Mouse (Mus musculus) CD4-positive, CD25-positive, alpha-beta regulatory T cell, adult 4 months (primary cell): ENCODE data around the gene Kcnj15. TPM values are rescaled to one million over a fixed set of nuclear protein-coding genes. Genes with fewer than 3 reads are reported as not detected.

Experiments
- ATAC-seq: one replicate; pipeline ENCODE4 v1.8.0; 2017
- polyA plus RNA-seq, 2 experiments: library from polyadenylated mRNA; unstranded; fragments of 100-300 nt; shearing (Covaris generic); gene quantifications; one replicate each; pipeline ENCODE4 v1.2.1; 2017

Kcnj15 gene
- polyA plus RNA-seq, 2 experiments from 2014 or later = 1.3 to 1.6 TPM

DNA sequence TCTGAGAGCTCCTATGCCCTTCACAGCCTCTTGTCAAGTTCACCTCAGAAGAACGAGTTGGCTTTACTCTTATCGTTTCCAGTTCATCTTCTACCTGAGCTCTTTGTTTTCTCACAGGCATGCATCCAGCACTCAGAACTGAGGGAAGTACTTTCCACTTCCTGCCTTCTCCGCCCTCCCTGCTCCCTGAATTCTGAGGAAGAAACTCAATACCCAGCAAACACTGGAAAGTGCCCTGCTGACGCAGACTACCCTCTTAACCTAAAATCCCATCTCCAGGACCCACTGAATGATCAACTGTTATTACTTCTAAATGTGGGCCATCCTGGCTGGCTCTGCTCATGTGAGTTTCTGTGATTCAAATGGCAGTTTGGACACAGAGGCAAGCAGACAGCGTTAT lies 8.7 kb upstream of the Kcnj15 start:
- ATAC-seq = no peak

DNA sequence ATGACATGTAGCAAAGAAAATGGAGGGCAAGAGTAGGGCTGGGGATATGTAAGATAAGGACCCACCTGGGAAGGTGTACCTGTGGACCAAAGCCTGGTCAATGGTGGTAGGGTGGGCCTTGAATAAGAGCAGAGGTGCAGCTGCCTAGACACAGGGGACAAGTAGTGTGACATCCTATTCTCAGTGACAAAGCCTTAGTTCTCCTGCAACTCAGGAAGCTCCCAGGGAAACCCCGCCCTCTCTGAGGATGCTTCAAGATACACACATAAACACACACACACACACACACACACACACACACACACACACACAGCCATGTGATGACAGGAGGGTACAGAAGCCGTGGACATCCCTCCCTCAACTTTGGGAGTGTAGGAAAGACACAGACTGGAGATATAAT lies 710 bp upstream of the Kcnj15 start:
- no peak for ATAC-seq

DNA sequence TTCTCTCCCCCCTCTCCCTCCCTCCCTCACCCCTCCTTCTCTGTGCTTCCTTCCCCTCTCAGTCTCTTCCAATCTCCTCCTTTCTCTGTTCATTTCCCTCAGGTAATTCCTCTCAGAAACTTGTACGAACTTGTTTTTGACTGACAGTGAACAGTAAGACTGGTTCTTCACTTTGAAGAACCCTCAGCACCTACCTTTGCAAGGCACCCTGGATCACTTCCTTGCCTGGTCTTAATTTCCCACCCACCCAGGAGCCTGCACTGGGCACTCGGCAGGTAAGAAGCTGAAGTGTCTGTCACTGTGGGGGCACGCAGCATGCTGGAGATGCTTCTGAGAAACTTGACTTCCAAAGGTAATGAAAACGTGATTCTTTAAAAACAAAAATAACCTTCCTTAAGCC lies 742 bp downstream of the Kcnj15 start:
- ATAC-seq = no peak

DNA sequence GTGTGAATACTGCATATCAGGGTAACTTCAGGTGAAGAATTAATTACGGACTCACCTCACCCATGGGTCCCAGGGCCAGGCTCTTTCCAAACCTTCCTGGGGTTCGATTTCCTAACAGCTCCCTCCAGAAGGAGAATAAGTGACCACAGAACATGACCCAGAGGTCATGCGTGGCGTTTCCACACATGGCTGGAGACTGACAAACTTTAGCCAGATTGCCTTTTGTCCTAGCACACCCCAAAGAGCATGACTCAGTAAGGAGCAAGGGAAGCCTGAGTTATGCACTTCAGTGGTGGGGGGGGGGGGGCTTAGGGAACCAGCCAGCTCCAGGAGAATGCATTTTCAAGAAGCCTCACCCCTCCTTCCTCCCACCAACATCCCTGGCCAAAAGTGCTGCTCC lies 2.1 kb downstream of the Kcnj15 start:
- ATAC-seq = no peak

DNA sequence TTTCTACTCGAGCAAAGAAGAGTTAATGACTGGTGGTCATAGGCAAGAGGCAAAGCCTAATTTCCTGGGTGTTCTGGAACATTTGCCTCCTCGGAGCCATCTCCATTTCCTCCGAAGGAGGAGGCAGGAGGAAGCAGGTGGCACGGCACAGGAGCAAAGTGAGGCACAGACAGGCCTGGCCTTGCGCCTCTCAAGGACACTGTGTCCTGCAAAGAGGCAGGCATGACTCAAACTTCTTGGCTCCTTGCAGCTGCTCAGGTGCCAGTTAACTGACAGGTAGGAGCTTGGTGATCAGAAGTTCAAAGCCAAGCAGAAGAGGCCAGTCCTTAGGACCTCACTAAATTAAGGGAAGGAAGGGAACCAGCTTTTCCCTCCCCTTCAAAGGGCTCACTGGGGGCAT lies 3.3 kb downstream of the Kcnj15 start:
- ATAC-seq = no peak

DNA sequence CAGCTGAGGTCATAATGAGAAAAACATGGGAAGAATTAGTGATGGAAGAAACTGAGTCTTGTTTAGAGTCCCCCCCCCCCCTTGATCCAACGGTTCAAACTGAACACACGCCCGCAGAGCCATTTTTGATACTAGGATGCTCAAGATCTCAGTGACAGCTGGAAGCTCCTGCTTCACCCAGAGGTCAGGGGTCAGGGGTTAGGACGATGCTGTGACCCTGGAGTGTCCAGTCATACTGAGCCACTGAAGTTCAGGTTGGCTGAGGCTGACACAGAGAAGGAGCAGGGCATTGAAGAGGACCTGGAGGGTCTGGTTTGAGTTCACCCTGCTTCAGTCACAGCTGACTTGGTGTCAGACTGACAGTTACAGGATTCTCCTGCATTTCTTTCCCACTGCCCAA lies 4.4 kb downstream of the Kcnj15 start:
- no peak for ATAC-seq

DNA sequence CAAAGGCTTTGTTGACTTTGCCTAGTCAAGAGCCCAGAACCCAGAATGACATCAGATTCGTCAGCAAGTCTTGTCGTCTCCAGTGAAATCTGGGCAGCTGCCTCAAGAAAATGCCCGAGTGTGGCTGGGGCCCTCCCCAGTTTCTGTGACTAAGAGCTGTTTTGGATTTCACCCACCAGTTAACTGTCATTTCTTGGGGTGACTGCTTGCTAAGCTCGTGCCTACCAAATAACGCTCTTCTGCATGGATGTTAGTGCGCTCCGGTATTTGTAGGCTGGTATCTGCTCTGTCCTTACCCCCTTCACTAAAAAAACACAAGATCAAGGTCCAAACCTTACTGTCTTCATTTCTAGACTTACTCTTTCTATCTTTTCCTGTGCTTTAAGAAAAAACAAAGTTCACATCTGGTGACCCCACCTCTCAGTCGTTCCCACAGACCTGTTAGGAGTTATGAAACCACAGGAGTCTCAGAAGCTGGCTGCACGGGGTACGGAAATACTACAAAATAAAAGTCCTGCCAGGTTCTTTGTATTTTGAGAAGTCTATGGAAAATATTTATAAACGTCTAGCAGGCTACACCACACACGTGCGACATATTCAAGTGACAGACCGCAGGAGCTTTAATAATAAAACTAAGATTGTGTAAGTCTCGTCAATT lies 5.5 kb downstream of the Kcnj15 start:
- ATAC-seq = peak; percentile 85

DNA sequence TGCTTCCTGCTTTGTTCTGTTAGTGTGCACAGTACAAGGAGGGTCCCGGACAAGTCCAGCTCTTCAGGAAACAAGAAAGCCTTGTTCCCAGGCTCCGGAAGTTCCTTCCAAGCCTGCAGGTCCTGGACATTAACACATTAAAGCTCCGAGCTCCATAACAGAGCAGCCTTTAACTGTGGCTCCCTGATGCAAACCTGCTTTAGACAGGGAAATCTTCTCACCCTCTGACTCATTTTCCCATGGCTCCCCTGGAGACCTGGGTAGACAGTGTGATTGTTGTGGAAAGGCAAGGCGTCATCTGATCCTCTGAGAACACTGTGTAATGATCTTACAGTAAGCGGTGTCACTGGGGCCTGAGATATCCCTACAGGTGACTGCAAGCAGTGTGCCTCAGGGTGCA lies 7.0 kb downstream of the Kcnj15 start:
- no peak for ATAC-seq

DNA sequence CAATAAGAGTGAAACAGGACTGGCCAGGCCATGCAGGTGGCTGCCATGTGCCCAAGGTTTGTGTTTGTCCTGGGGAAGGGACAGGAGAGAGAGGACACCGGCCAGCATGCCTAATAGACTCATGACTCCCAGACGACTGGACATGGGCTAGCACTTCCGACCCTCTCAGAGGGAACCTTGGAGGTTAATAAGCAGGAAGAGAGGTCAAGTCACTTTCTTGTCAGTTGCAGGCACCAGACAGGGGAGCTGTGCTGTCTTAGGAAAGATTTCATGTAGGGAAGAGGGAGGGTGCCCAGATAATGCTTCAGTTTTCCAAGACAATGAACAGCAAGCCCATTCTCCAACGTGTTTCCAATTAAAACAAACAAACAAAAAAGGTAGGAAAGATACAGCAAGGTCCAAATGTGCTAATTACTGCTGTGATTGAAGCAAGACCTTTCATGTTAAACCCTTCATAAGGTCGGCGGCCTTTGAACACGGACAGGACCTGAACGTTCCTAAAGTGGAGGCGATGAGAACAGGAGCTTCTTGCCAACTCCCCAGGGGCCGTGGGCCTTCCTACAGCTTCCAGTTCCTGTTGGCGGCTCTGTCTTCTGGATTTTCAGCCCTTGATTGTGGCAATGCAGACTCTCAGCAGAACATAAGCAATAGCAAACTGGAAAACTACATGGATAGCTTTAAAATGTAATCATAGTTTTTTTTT lies 10.3 kb downstream of the Kcnj15 start:
- ATAC-seq = no peak

DNA sequence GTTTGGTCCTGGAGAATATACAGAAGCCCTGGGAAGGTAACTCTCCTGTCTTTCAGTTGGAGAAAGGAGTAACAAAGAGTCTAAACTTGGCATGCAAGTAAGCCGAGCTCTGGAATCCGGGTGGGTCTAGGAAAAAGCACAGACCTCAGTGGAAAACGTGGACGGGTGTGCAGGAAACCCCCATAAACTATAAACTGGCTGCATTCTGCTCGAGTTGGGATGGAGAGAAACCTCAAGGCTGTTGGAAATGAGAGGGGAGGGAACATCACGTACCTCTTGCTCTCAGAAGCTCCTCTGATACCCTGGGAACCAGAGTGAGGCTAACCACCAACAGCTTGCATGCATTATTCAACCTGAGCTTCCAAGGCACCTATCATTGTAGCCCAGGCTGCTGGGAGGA lies 12.3 kb downstream of the Kcnj15 start:
- ATAC-seq = no peak

DNA sequence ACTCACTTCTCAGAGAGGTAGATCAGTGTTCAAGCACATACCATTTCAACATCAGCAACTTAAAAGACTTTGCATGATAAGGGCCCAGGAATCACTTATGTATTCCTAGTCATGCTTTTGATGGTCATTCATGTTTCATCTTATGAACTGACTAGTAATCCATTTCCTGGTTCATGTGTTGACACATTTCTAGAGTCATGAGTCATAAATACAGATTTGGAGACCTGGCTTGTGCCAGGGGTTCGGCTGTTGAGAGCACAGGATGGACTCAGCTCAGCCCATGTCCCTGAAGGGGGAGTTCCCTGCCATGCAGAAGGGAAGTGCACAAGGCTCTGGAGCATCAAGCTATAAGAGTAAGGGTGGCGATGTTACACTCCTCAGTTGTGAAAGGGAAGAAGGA lies 15.7 kb downstream of the Kcnj15 start:
- peak; percentile 40 for ATAC-seq

DNA sequence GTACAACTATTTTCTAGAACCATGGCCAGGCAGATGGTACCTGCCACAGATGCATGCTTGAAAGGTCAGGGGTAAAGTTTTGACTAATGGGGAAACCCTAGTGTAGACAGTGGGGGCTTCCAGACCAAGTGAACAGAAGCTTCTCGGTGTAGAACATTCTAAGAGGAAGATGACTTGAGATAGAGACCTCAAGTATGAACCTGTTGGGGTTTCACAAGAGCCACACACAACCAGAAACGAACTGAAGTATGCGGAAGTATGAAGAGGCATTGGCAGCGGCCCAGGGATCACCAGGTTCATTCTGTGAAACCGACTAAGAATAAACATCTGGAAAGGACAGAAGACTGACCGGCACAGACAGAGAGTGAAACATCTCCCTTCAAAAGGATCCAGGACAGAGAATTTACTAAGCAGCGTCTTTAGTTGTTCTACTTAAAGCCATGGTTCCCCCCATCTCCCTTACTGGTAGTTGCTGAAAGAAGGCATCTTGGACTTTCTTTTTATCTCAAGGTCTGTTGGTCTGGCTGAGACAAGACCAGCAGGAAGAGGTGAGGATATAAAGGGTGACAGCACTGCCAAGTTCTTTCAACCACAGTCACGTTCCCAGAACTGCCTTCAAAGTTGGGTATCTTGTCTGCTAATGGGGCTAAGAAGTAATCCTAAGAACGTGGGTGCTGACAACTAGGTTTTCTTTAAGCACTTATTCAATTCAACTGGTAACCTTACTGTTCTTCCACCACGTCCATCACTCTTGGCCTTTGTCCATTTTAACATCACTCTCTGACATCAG lies 18.6 kb downstream of the Kcnj15 start:
- peak; percentile 54 for ATAC-seq

DNA sequence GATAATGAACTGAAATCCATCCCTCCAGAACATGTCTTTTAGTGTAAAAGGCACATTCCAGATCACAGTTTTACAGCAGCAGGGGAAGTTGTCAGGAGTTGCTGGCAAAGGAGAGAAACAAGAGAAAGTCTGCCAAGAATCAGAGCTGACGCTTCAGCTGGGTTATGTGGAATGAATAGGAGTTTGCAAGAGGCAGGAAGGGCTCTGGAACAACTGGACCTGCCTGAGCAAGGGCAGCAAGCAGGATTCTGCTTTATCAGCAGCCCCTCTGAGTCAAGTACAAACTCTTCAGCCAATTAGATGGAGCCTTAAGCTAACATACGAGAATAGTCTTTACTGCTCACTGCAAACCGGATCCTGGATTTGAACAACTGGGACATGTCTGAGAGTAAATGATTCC lies 21.7 kb downstream of the Kcnj15 start:
- no peak for ATAC-seq

DNA sequence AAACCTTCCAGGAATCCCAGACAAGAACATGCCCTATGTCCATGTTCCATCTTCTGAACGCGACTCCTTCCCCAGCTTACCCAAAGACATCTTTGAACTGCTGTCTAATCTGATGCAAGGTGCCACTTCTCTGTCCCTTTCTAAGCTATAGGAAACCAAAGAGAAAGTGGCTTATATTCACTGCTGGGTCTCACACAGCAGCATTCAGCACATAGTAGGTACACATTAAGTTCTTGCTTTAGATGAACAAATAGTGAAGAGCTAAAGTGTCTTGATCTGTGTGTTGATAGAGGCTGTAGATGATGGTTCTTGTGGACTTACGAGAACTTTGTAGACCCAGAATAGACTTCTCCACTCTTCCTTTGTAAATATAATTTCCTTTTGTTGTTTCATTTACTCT lies 23.0 kb downstream of the Kcnj15 start:
- ATAC-seq = no peak

DNA sequence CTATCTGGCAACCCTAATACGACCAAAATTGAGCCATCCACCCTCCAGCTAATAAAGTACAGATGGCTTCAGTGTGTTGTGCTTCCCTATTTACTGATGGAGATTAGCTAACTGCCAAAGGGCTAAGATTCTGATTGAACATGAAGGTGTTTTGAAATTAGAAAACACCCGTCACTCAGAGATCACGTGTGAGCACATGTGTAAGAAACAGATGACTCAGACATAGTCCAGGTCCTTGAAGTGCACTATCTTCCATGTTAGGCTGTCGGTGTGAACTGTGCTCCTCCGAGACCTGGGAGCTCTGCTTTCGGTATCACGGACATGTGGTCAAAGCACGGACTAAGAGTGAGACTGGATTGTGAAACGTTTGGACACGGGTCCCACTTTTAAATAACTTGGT lies 26.0 kb downstream of the Kcnj15 start:
- ATAC-seq = peak; percentile 19

DNA sequence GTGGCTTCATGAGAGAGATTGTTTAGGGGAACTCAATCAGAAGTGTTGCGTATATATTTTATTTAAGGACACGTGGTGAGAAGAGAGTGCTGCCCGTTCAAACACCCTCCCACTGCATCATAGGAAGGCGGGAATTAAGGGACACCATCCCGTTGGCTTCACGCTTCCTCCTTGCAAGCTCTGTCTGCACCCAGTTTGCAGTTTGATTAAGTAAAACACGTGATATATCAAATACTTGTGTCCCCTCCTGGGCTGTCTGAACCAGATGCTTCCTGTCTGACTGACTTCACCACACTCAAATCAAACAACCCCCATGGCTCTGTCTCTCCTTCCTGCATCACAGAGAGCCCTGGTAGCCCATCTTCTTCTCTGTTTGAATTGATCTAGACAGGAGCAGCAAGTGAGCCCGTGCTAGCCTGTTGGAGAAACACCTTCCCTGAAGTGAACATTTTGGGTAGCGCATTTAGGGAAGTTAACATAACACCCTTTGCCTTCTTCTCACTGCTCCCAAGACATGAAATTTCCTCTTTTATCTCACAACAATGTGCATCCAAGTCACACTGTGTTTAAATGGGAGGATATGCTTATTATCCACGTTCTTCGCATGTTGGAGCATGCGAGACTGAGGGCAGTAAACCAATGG lies 26.8 kb downstream of the Kcnj15 start:
- ATAC-seq = peak; percentile 87

DNA sequence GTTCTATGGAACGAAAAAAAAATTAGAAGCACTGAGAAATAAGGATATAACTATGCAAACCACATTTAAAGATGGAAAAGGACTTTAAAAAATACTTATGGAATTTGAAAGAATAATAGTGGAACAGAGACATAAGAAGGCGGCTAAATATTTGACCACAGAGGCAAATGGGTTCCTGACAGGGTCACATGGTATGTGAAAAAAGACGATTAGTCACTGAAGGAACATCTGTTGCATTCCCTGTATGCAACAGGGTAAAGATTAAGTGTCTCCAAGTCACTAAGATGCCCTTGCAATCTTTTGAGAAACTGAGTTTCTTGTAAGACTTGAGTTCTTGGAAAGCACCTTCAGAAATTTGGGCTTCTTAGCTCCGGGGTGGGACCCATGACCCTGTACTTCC lies 27.7 kb downstream of the Kcnj15 start:
- ATAC-seq = no peak

DNA sequence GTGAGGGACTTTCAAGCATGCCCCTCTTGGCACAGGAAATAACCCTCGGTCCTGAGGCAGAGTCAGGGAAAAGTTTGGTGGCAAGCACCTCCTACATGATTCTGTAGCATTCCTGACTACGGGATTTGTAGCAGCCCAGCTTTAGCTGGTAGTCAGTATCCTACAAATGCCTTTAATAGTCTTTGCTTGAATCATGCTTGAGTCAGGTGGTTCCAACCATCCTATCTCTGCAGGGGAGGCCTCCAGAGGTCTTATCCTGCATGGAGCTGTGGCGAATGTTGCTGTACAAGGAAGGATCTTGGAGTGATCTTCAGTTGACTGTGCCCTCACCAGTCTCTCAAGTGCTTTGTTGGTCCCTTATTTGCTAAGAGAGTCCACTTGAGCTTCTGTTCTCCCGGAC lies 28.4 kb downstream of the Kcnj15 start:
- no peak for ATAC-seq

DNA sequence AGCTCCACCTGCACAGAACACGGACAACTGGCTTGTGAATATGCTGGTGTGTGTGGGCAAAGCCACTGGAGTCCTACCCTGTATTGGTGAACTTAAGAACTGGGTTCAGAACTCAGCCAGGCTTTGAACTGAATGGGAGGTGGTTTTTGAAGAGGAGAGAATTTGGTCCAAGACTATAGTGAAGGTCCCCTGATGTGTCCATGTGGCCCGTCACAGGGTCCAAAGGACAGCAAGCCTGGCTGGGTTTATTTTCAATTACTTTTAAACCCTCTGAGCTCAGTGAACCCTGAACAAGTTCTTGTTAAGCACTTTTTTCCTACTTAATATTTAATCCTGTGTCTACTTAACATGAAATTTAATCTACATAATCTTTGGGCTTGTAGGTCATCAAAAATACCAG lies 30.3 kb downstream of the Kcnj15 start:
- ATAC-seq = no peak

DNA sequence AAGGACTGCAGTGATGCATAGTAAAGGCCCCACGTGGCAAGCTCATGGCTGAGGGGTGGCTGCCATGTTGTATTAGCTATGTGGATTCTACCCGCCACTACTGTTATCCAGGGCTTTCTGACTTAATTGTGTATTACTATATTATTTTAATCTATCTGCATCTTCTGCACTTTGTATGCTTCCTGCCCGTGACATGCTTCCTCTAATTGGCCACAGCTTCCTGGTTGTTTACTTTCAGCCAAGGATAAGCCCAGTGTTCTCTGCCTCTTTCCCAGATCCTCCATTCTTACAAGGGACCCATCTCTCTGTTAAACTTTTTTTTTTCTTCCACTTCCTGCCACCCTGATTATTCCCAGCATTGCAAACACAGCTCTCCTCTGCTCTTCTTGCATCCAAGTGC lies 32.0 kb downstream of the Kcnj15 start:
- no peak for ATAC-seq

DNA sequence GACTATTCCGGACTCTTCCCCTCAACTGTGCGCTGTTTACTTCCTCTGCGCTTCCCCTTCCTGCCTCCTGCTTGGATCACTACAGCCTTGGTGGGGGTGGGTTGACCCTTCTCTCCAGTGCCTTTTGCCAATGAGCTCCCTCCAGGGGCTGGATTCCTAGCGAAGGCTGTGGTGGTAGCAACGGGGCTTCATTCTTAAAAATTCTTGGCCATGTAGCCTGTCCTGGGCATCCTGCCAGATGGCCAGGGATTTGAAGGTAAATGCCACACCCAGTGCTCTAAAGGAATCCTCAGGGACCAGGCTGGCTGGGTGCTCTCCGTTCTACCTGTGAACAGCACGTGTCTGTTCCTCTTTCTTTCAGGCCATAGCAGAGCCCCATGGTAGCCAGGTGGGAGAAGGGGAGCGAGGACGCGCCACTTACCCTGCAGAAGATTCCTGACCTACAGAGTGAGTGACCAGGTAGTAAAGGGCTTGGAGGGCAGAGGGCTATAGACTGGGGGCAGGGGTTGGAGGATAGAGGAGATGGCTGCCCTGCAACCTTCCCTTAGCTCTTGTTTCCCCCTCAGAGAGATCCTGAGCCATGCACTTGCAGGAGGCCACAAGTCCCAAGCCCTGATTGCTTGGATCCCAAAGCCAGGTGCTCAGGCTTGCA lies 34.2 kb downstream of the Kcnj15 start:
- ATAC-seq = no peak

DNA sequence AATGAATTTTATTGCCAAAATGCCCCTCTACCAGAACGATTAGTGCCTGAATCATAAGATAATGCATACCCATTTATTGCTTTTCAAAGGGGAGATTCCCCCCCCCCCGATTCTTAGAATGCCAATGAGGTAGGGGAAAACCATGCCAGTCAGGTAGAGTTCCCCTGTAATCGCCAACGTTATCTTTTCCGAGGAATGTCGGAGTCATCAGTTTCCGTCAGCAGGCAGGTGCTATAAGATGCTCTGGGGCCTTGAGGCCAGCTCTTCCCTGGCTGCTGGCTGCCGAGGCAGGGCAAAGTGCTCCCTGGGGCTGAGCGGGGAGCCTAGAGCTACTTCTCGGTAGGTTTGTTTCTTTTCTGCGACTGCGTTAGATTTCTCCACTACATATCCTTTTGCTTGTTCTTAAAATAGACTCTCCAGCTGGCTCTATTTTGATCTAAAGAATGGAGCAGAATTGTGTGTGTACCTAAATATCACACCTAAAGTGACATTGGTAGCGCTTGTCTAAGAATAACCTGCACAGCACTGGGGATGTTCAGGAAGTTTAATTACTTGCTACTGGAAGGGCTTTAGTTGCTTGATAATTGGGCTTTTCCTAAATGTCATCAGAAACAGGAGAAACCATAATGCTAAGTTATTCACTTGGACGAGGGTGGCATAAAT lies 35.6 kb downstream of the Kcnj15 start:
- ATAC-seq = peak; percentile 56
